Mouse (Mus musculus) thymus, adult 2 months (tissue): ENCODE measurements around the gene B4galnt4.
A peak's percentile ranks its signal among the peaks of the same experiment; 100 is the strongest.

Source experiments
- CTCF ChIP-seq: fragments of 200-500 bp; IDR thresholded peaks from 2 replicates; pipeline ENCODE4 v1.5.1; 2012; ENCODE audit warnings: mild to moderate bottlenecking, control low read depth, low read length, moderate library complexity, borderline replicate concordance; ENCODE audit not compliant: control insufficient read depth, poor library complexity, insufficient read depth; ENCODE audit errors: extremely low read depth
- POLR2A ChIP-seq: fragments of 200-500 bp; IDR thresholded peaks from 2 replicates; pipeline ENCODE4 v1.6.1; 2012; ENCODE audit warnings: mild to moderate bottlenecking, low read length, control low read depth, moderate library complexity; ENCODE audit not compliant: control insufficient read depth, poor library complexity, insufficient read depth; ENCODE audit errors: extremely low read depth

DNA sequence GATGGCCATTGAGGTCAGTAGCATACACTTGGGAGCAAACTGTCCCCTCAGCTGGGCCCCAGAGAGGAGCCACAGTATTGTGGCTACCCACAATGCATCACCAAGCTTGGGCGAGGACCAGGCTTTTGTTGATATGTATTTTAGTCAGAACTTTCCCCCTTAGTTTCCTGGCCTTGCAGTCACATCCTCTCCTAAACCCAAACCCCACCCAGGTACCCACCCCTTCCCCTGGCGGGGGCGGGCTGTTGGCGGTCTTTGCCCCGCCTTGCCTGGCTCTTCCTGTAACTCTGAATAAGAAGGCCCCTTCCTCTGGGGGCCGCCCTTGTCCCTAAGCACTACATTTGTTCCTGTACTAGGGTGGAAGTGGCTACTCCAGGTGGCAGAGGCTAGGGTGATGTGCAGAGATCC lies 35.7 kb downstream of the B4galnt4 start:
- TF ChIP-seq CTCF = peak; percentile 44; the same call in 1 of the 2 replicates
- peak; percentile 48; the same call in 1 of the 2 replicates for TF ChIP-seq POLR2A
